Mouse (Mus musculus) embryonic fibroblast, embryonic 13.5 days (primary cell): ENCODE measurements around the gene Rab11b. TPM values are rescaled to one million over a fixed set of nuclear protein-coding genes. Genes with fewer than 3 reads are reported as not detected.

Experiments
- H3K27ac ChIP-seq: 2 replicates; pipeline ENCODE4 v1.5.1; 2012; ENCODE audit warnings: low read length, control low read depth, inconsistent platforms; ENCODE audit not compliant: insufficient read depth
- H3K4me1 ChIP-seq: 2 replicates; pipeline ENCODE4 v1.6.1; 2011; ENCODE audit warnings: low read length; ENCODE audit not compliant: control insufficient read depth, insufficient read depth
- H3K4me3 ChIP-seq: 2 replicates; pipeline ENCODE4 v1.5.1; 2011; ENCODE audit warnings: mild to moderate bottlenecking, control low read depth, low read length; ENCODE audit not compliant: insufficient read depth
- CTCF ChIP-seq: IDR thresholded peaks from 2 replicates; pipeline ENCODE4 v1.5.1; 2011; ENCODE audit warnings: mild to moderate bottlenecking, control low read depth, low read length, moderate library complexity, borderline replicate concordance; ENCODE audit not compliant: insufficient read depth
- POLR2A ChIP-seq: IDR thresholded peaks from 2 replicates; pipeline ENCODE4 v1.6.1; 2011; ENCODE audit warnings: low read depth, mild to moderate bottlenecking, control low read depth, low read length, moderate library complexity
- polyA plus RNA-seq: library from polyadenylated mRNA; stranded (reverse); fragments of >200 nt; gene quantifications from 2 replicates; pipeline ENCODE4 v1.2.4, GENCODE M21; 2011; ENCODE audit warnings: low read depth; ENCODE audit not compliant: missing spikeins, insufficient read length

Gene Rab11b
- polyA plus RNA-seq, 1 experiment = 87.3 TPM

DNA sequence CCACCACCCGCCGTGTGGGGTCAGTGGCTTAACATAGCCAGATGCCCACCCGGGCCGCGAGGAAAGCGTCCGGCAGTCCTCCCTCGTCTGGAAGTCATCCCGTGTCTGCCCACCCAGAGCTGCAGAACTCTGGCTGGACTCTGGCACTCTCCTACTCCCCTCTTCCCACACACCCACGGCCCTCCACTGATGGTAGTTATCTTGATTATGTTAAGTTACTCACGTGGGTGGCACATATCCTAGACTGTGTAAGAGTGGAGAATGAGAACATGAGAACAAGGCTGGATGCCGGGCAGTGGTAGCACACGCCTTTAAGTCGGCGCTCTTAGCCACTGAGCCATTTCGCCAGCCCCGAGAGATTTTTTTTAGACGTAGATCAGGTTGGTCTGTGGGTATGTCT is 26.0 kb upstream of the Rab11b start:
- Histone ChIP-seq H3K27ac (no peak overlapping the region), H3K4me3 (no peak overlapping the region), H3K4me1 (peaks cover 24% of the 10 kb centered on the region)
- TF ChIP-seq CTCF = no peak
- TF ChIP-seq POLR2A = no peak

DNA sequence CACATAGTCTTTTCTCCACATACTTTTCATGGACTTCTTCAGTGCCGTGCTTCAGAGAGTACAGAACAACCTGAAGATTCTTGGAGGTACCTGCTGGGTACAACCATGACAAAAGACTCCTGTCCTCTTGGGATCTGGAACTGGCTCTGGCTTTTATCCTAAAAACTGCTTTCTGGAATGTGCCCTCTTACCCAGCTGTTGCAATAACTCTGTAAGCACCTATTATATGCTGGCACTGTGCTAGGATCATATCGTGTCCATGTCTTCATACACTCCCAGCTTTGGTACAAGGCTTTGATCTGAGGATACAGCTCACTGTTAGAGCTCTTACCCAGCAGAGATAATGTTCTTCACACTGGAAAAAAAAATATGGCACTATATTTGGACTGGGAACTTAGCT is 24.6 kb upstream of the Rab11b start:
- TF ChIP-seq CTCF (no peak), POLR2A (no peak)
- Histone ChIP-seq H3K4me3 (no peak overlapping the region), H3K4me1 (peaks cover 34% of the 10 kb centered on the region), H3K27ac (no peak overlapping the region)

DNA sequence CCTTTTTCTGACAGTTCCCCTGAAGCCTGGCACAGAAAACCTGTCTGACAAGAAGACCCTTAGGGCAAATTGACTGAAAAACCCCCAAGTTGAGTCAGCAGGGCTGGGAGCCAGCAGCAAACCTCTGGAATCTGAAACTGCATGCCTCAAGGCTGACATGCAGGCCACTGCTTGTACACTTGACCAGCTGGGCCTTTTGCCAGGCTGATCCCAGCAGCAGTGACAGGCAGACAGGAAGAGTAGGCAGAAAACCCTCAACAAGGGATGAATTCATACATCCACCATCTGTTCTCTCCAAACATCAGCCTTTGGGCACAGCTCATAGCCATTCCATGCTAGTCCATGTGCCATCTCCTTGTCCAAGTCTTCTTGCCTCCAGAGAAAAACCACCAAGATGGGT is 23.1 kb upstream of the Rab11b start:
- Histone ChIP-seq H3K27ac (peak overlapping the region; percentile 57), H3K4me1 (peaks cover 43% of the 10 kb centered on the region), H3K4me3 (no peak overlapping the region)
- TF ChIP-seq CTCF (no peak), POLR2A (no peak)

DNA sequence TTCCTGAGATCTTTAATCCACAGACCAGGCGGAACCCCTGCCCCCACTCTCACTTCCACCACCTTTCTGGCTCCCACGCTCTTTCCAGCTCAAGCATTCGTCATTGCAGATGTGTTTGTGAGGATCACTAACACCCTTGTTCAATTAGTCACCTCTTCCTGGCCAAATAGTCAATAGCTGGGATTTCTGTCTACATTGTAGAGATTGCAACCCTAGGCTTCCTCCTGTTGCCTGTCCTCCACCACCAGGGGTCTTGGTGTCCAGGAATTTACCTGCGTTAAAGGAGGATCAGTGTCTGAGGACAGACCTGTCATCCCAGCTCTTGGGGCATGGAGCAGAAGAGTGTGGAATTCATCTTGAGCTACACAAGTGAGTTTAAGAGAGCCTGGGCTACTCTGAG is 21.7 kb upstream of the Rab11b start:
- Histone ChIP-seq H3K4me3 (no peak overlapping the region), H3K27ac (peak overlapping the region; percentile 16; the same call in 1 of the 2 replicates), H3K4me1 (peaks cover 43% of the 10 kb centered on the region)
- TF ChIP-seq POLR2A = no peak
- TF ChIP-seq CTCF = no peak

DNA sequence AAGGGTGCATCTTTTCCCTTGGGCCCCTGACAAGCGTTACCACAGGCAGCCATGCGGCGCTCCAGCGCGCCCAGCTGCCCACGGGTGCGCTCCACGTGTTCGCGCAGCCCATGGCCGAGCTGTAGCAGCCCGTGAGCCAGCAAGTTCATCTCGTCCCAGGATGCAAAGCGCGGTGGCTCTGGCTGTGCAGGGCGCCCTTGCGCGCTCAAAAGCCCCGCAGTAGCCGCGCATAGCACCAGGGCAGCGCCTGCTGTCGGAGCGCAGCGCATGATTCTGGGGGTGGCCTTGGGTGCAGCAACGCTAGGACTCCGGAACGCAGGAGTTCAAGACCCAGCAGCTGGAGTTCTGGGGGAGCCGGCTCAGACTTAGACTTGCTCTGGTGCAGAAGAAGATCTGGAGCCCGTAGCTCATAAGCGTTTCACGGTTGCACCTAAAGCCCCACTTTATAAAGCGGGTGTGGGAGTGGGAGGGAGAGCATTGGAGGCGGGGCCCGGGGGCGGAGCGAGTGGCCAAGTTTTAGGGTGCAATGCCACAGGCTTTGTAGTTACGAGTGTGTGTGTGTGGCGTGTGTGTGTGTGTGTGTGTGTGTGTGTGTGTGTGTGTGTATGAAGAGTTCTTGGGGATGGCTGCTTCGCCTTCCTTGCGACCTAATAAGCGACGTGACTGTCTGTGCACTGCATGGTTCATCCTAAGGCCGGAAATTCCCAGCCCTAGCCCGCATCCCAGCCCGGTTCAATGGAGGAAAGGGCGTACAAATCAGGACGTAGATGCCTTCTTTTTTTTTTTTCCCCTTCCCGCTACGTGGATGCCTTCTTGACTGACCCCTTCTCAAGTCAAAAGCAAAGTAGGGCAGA is 21.0 kb upstream of the Rab11b start, which contains the start of gene Angptl4:
Angptl4 (minus strand) TSS at position 707 of the 854 bp plus-strand sequence.
- peak within 1 kb of the TSS; percentile 62 for H3K27ac ChIP-seq
- H3K4me1 ChIP-seq = peaks cover 43% of the 10 kb centered on the region
- peak within 1 kb of the TSS; percentile 17 for H3K4me3 ChIP-seq
- no peak for TF ChIP-seq CTCF
- no peak for TF ChIP-seq POLR2A

DNA sequence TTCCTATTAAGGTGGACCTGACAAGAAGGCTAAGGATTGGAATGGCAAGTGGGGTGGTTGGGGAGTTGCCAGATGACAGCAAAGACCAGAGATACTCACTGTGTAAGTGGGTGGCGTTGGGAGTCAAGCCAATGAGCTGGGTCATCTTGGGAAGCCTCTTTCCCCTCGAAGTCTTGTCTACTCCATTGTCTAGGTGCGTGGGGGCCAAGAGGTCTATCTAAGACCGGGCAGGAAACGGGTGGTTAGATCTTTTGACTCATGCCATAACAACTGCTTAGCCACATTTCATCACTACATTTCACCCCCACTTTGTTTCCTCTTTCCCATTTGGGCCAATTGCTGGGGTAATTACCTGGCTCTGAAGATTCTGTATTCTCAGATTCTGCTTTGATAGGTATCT is 20.1 kb upstream of the Rab11b start:
- H3K4me1 ChIP-seq = peaks cover 43% of the 10 kb centered on the region

DNA sequence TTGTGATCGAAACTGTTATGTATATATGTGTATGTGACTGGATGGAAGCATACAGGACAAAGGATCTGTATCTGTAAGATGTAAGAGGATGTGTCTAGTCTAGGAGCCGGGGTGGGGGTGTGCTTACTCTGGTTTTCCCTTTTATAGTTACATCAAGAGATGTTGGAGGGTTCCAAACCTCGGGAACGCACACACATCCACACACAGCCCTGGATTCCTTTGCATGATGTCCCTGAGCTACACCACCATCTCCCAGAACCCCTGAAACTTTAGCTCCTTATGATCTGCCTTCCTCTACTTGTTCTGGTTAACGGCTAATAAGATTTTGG is 19.6 kb upstream of the Rab11b start:
- peak overlapping the region; percentile 62 for H3K27ac ChIP-seq
- no peak for TF ChIP-seq POLR2A
- TF ChIP-seq CTCF = no peak
- 0 out of 2 replicates have a peak overlapping the region, but pooled peaks have one; percentile 1 for H3K4me3 ChIP-seq
- H3K4me1 ChIP-seq = peaks cover 41% of the 10 kb centered on the region

More for the DNA sequence above, 20.1 kb upstream of the Rab11b start:
- TF ChIP-seq POLR2A (no peak), CTCF (no peak)
- peak overlapping the region; percentile 17; the same call in 1 of the 2 replicates for H3K4me3 ChIP-seq
- peak overlapping the region; percentile 62 for H3K27ac ChIP-seq

DNA sequence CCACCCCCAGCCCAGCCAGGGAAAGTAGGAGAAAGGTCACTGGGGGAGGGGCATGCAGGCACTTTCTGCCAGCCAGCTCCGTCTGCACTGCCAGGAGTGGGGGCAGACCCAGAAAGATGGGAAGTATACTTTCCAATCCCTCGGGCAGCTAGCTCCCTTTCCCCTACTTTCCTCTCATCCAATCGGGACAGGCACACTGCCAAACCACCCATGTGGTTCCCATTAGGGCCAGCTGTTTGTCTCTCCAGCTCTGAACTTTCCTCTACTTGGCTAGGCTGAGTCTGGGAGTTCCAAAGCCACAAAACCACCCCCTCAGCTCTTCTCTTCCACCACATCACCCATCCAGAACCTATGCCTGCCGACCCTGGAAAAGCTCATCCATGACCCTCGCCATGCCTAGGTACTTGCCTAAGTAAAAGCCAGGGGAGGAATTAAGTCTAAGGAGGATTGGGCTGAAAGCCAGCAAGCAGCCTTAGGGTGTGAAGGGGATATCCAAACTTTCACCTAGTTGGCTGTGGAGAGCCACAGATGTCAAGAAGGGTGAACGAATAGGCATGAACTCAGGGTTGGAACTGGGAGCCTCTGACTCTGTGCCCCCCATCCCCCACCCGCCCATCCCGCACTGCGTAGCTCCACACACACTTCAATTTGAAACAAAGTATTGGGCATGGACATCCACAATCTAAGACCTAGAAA is 19.1 kb upstream of the Rab11b start:
- TF ChIP-seq CTCF (no peak), POLR2A (no peak)
- peaks cover 39% of the 10 kb centered on the region for H3K4me1 ChIP-seq
- H3K27ac ChIP-seq = peak overlapping the region; percentile 64
- H3K4me3 ChIP-seq = no peak overlapping the region

DNA sequence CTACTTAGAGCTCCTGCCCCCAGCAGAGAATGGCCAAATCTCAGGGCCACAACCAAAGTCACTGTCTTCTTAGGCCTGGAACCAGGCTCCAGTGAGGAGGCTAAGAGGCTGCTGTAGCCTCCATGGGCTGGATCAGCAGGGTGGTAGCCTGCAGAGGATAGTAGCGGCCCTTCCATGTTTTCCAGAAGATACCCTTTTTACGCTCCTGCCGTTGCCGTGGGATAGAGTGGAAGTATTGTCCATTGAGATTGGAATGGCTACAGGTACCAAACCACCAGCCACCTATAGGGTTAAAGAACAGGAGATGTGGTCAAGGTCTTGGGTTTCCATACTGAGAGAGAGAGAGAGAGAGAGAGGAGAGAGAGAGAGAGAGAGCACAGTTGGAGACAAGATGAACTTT is 15.0 kb upstream of the Rab11b start:
- H3K4me3 ChIP-seq = no peak overlapping the region
- H3K27ac ChIP-seq = no peak overlapping the region
- H3K4me1 ChIP-seq = peaks cover 12% of the 10 kb centered on the region
- TF ChIP-seq CTCF = no peak
- TF ChIP-seq POLR2A = no peak

DNA sequence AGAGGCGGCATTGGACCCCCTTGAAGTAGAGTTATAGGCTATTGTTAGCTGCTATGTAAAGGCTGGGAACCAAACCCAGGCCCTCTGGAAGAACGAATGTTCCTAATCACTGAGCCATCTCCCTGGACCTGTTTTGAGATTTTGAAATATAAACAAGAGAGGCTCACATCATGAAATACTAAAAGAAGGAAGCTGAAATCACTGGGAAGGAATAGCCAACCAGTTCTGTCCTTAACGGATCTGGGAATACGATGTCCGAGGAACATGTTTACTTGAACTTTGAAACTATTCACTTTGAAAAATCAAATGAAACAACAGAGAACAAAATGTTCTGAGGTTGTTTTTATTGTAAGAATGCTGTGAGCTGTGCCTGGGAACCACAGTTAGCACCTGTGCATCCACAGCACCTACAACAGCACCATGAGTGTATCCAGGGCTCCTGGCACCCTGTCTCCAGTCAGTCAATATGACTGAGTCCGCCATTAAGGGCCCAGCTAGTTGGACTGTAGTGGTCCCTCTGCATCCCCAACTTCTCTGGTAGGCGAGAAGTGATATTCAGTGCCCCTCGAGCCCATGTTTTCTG is 14.3 kb upstream of the Rab11b start:
- no peak overlapping the region for H3K27ac ChIP-seq
- TF ChIP-seq POLR2A (no peak), CTCF (no peak)
- H3K4me1 ChIP-seq = peaks cover 8% of the 10 kb centered on the region
- no peak overlapping the region for H3K4me3 ChIP-seq
